In the genomic region with DNA sequence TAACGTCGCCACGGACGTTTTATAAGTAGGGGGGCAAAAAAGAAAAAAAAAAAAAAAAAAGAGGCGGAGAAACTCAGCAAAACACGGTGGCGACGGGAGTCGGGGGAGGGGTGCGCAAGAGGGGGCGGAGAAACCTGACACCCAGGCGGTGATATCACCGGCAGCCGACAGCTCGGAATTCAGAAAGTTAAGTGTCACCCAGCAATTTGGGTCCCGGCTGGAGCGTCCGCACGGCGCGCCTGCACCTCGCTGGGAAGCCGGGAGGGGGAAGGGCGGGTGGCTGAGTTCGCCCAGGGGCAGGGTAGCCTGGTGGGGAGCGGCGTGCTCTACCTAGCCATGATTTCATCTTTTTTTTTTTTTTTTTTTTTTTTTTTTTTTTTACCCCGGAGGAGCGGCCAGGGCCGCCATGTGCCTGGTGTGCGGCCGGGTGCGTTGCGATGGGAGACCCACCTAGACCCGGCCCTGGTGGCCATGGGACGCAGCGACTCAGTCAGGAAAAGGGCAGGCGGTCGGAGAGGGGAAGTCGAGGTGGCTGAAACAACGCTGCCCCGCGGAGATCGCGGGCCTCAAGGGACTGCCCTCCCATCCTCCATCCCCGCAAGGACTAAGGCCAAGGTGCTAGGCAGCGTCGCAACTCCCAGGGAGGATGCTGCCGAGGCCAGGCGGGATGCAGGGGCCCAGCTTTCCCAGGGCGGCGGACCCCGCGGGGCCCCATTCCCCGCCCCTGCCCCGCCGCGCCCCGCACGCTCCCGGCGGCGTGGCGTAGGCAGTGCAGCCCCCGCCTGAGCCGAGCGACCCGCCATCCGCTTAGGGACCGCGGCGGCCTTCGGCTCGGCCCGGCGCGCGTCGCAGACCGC, we compare ENCODE assay signal across 7 mouse cellular contexts. TPM values are rescaled to one million over a fixed set of nuclear protein-coding genes. Genes with fewer than 3 reads are reported as not detected.
DNase-seq lines count a peak whose midpoint lies in the region; ATAC-seq and TF ChIP-seq lines count a peak whose summit lies in the region.

No protein-coding gene starts in this region.

- H3K9ac ChIP-seq in intestine, postnatal 0 days (ENCODE audit: low read depth, low read length) = peak overlapping the region; percentile 90
- peak overlapping the region; percentile 95 for H3K9ac ChIP-seq in limb, embryonic 12.5 days (replicated peaks)
- peak overlapping the region; percentile 97 for H3K9ac ChIP-seq in midbrain, embryonic 14.5 days (replicated peaks; ENCODE audit: low read length)

- peak; percentile 54; the same call in 1 of the 2 replicates for TF ChIP-seq POLR2A in spleen, adult 2 months (IDR thresholded peaks at IDR 0.05; ENCODE audit: low read depth, low read length)

- H3K27me3 ChIP-seq in intestine, postnatal 0 days (replicated peaks; ENCODE audit: control insufficient read depth, insufficient read depth, low read length) = no peaks in the 10 kb centered on the region
- H3K27me3 ChIP-seq in limb, embryonic 12.5 days = peaks cover 12% of the 10 kb centered on the region; the same call in 1 of the 2 replicates
- no peaks in the 10 kb centered on the region for H3K27me3 ChIP-seq in midbrain, embryonic 14.5 days (ENCODE audit: control insufficient read depth, insufficient read depth, low read length)
- no peaks in the 10 kb centered on the region for H3K27me3 ChIP-seq in spleen, adult 2 months (ENCODE audit: control insufficient read depth, insufficient read depth, low read length)

- H3K4me3 ChIP-seq in intestine, postnatal 0 days (ENCODE audit: low read depth, low read length) = peak overlapping the region; percentile 84
- H3K4me3 ChIP-seq in limb, embryonic 12.5 days (replicated peaks) = peak overlapping the region; percentile 84
- H3K4me3 ChIP-seq in midbrain, embryonic 14.5 days (replicated peaks; ENCODE audit: low read depth, low read length) = peak overlapping the region; percentile 86
- peak overlapping the region; percentile 98 for H3K4me3 ChIP-seq in spleen, adult 2 months (ENCODE audit: extremely low read depth, insufficient read depth, insufficient read length)

- H3K36me3 ChIP-seq in intestine, postnatal 0 days (ENCODE audit: control insufficient read depth, insufficient read depth) = no peaks in the 10 kb centered on the region
- H3K36me3 ChIP-seq in limb, embryonic 12.5 days = 0 out of 2 replicates have a peak, but pooled peaks cover 7% of the 10 kb centered on the region
- H3K36me3 ChIP-seq in midbrain, embryonic 14.5 days (ENCODE audit: control insufficient read depth, insufficient read depth, low read length) = no peaks in the 10 kb centered on the region
- no peaks in the 10 kb centered on the region for H3K36me3 ChIP-seq in spleen, adult 2 months (ENCODE audit: control insufficient read depth, insufficient read depth, low read length)

- no peaks in the 10 kb centered on the region for H3K9me3 ChIP-seq in intestine, postnatal 0 days (ENCODE audit: control insufficient read depth)
- no peaks in the 10 kb centered on the region for H3K9me3 ChIP-seq in limb, embryonic 12.5 days
- H3K9me3 ChIP-seq in midbrain, embryonic 14.5 days (ENCODE audit: control insufficient read depth, low read length) = no peaks in the 10 kb centered on the region

- DNase-seq in adrenal gland, postnatal 10 days = peak; percentile 90
- DNase-seq in embryo, embryonic 11.5 days (ENCODE audit: low read depth, low spot score) = peak; percentile 69
- DNase-seq in gastrocnemius, postnatal 4 days (ENCODE audit: low spot score in 2 of 2) = peak; percentile 72 to 85
- DNase-seq in midbrain, embryonic 14.5 days = peak; percentile 83
- DNase-seq in spleen, adult 2 months (ENCODE audit: low read depth in 1 of 2, low spot score in 2 of 2) = peak; percentile 65 to 76

- TF ChIP-seq CTCF in intestine, postnatal 0 days (IDR thresholded peaks at IDR 0.05; ENCODE audit: low read depth) = peak; percentile 17; the same call in 1 of the 2 replicates
- no peak for TF ChIP-seq CTCF in spleen, adult 2 months (IDR thresholded peaks at IDR 0.05; ENCODE audit: extremely low read depth, insufficient read depth, insufficient read length, insufficient replicate concordance)

- H3K27ac ChIP-seq in intestine, postnatal 0 days (ENCODE audit: low read depth, low read length) = peak overlapping the region; percentile 90
- H3K27ac ChIP-seq in limb, embryonic 12.5 days = peak overlapping the region; percentile 89
- H3K27ac ChIP-seq in midbrain, embryonic 14.5 days (replicated peaks; ENCODE audit: low read depth, low read length) = peak overlapping the region; percentile 94
- peak overlapping the region; percentile 94 for H3K27ac ChIP-seq in spleen, adult 2 months (ENCODE audit: insufficient read depth, low read length)

- peak; percentile 60 for ATAC-seq in intestine, postnatal 0 days
- peak; percentile 48 for ATAC-seq in limb, embryonic 12.5 days (ENCODE audit: insufficient number of reproducible peaks, insufficient read depth, low FRiP score, low TSS enrichment, low read depth)
- peak; percentile 82 for ATAC-seq in midbrain, embryonic 14.5 days (ENCODE audit: low FRiP score, low TSS enrichment)

- under 1% methylated on average over 59 of the region's 80 CpGs for WGBS in intestine, postnatal 0 days
- WGBS in limb, embryonic 12.5 days = under 1% methylated on average over 75 of the region's 80 CpGs
- under 1% methylated on average over 76 of the region's 80 CpGs for WGBS in midbrain, embryonic 14.5 days
- under 1% methylated on average over 78 of the region's 80 CpGs for WGBS in spleen, adult 2 months

- peak overlapping the region; percentile 100 for H3K4me2 ChIP-seq in intestine, postnatal 0 days (replicated peaks; ENCODE audit: low read depth)
- H3K4me2 ChIP-seq in limb, embryonic 12.5 days = peak overlapping the region; percentile 99
- H3K4me2 ChIP-seq in midbrain, embryonic 14.5 days (ENCODE audit: low read length) = peak overlapping the region; percentile 91

- H3K4me1 ChIP-seq in intestine, postnatal 0 days (replicated peaks; ENCODE audit: control insufficient read depth, insufficient read depth, low read length) = no peaks in the 10 kb centered on the region
- H3K4me1 ChIP-seq in limb, embryonic 12.5 days (replicated peaks) = peaks cover 40% of the 10 kb centered on the region
- H3K4me1 ChIP-seq in midbrain, embryonic 14.5 days (ENCODE audit: control insufficient read depth, insufficient read depth, low read length) = peaks cover 14% of the 10 kb centered on the region
- peaks cover 4% of the 10 kb centered on the region; the same call in 1 of the 2 replicates for H3K4me1 ChIP-seq in spleen, adult 2 months (ENCODE audit: control insufficient read depth, insufficient read depth, insufficient read length)

RNA-seq across cellular contexts. Expression of gene Setd7, which starts 0.9 kb away (rescaled TPM):
- 10 to 100 TPM; 30.9 to 32.6 TPM for total RNA-seq in adrenal gland, postnatal 10 days (2021)
- total RNA-seq in gastrocnemius, postnatal 4 days (2021) = 10 to 100 TPM; 74.5 to 82.5 TPM
- polyA plus RNA-seq in intestine, postnatal 0 days (2015; fragmentation: Nextera tagmentation; extraction: Ambion mirVana) = 1.6 and 1.9 TPM in 2 replicates
- 4.8 and 5.2 TPM in 2 replicates for polyA plus RNA-seq in limb, embryonic 12.5 days (2016; fragmentation: Nextera tagmentation; extraction: Ambion mirVana)
- polyA plus RNA-seq in midbrain, embryonic 14.5 days (2014; fragmentation: Nextera tagmentation; extraction: Ambion mirVana) = 3.4 and 3.6 TPM in 2 replicates
- polyA plus RNA-seq in spleen, adult 2 months (2012; rRNA removed) = 11.2 and 11.4 TPM in 2 replicates

Comparison
In these comparisons a context has a peak if more than half of its experiments do, and no peak if none do; other contexts are left out.
1. Peak in every context shown above with its lines: DNase-seq, ATAC-seq, H3K4me3 ChIP-seq and H3K27ac ChIP-seq.